Mouse (Mus musculus) Muller cell, postnatal 12 days (primary cell): ENCODE data around the gene Radil.

Experiments
- DNase-seq: peaks from one replicate; pipeline ENCODE4 v3.0.0-alpha.2; 2015; ENCODE audit errors: inconsistent ontology term

Radil gene

DNA sequence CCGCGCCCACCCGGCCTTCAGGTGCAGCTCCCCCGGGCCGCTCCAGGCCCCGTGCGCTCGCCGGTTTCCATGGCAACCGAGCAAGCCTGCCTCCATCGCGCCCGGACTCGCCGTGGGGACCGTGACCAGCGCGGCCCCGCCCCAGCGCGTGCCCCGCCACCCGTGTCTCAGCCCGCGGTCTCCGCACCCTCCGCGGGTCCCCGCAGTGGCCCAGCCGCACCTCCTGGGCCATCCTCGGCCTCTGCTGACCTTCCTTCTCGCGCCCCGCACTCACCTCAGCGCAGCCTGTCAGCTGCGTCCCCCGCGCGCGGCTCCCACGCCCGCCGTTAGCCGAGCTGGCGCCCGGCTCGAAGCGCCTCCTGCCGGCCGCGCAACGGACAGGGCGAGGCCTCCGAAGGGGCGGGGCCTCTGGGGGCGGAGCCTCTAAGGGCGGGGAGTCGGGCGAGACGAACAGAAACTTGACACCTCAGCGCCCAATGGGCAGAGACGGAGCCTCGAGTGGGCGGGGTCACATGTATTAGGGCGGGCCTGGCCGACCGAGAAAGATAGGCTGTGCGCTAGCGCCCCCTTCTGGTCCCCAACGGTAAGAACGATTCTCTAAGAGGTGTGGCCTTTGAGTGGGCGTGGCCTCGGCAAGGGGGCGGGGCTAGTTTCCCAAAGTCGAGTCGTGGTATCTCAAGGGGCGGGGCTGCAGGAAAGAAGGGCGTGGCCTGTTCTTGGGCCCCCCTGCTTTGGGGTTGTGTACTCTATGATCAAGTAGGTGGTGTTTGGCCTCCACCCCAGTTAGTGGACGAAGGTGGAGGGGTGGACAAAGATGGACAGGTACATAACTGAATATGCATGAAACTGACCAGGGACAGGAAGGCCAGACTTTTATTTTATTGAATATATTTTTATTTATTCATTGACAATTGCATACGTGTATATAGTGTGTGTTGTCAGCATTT lies at the start of gene Radil:
Gene Radil, minus strand, starts transcription at position 393 of the 947 bp plus-strand sequence.
- peak; percentile 99 for DNase-seq

DNA sequence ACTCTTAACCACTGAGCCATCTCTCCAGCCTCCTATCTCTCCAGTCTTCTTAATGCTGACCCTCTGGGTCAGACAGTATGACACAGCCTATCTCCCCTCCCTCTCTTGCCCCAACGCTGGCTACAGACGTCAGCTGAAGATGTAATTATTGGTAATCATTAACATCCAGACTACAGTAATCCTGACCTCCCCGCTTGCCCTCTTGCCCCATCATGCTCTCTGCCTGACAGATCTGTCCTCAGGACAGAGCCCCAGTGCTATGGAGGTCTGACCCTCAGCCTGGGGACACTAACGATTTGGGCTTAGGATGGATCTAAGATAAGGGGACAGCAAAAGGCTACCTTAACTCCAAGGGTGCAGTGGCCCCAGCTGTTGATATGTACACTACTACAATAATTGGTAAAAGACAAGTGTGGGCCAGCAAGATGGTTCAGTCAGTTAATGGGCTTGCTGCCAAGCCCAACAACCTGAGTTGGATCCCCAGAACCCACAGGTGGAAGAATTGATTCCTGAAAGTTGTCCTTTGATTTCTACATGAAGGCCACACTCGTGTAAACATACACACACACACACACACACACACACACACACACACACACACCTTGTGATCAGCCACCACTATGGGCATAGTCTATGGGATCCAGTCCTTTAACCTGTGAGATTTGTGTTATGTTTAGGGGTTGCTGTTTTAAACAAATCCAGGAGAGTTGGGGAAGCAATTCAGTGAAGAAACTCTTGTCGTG lies 46.9 kb upstream of the Radil start:
- DNase-seq = no peak

DNA sequence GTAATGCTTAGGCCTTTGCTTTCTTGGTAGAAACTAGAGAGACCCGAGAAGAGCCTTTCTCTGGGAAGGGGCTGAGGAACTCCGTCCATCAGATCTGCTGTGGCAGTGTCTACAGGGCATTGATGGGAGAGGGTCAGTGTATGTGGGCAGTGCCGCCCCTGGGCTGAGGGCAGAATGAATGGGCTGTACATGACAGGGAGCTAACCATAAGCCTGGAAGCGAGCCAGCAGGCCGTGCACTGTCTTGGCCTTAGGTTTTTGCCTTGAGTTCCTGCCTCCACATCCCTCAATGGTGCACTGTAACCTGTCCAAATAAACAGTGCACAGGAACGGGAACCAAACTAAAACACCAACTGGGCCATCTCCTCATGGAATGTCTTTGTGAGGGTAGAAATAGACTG lies 45.8 kb upstream of the Radil start:
- no peak for DNase-seq

DNA sequence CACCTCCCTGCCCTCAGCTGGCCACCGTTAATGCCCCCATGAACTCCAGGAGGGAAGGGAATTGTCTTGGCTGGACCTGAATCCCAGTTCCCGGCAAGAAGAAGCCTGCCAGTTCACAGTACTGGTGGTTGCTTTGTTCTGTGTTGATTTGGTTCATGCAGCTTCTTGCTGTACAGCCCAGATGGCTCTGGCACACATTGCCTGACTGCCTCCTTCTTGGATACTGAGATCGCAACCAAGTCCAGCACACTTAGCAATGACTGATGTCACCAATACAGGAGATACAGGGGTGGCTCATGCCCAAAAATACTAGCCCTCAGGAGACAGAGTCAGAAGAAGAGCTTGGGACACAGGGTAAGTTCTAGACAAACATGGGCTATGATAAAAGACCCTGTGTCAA lies 44.8 kb upstream of the Radil start:
- DNase-seq = peak; percentile 19

DNA sequence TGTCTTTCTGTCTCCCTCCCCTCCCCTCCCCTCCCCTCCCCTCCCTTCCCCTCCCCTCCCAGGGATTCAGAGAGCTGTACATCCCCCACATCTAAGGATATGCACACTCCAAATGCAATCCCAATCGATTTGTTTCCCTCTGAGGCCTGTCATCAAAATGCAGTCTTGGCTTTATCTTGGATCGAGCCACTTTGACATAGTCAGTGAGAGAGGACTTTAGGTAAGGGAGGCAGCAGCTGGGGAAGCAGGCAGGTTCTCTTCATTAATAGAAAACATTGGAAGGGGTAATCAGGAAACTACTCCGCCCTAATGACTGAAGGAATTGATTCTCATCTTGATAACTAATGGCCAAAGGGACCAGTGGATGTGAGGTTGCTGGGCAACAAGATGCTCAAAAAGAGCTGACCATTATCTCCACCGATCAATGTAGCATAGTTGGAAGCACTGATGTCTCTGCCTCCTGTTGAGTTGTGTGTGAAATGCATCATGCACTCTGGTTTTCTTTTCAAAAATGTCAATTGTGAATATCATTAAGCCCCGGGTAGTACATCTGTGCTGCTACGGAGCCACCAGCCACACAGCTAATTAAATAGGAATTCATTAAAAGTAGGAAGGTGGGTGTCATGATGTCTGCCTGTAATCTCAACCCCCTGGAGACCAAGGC lies 40.2 kb upstream of the Radil start:
- no peak for DNase-seq

DNA sequence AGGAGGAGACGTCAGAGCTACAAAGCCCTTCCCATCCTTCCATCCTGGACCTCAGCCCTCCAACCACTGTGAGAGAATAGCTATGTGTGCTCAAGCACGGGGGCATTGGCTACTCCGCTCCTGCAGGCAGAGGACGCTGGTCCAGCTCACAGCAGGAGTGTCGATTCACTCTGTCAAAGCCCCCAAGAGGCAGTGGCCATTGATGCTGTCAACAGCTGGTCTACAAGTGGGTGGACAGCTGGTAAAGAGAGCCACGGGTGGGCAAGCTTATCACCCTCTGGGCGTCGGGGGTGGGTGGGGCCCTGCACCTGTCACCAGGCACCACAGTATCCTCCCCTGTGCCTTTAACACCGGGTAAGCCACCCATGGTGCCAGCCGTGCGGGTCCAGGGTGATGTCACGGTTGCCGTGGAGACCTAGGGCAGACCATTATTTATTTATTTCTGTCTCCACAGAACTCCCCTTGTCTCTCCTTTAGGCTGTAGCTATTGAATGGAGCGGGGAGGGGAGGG lies 32.8 kb upstream of the Radil start:
- DNase-seq = peak; percentile 40

DNA sequence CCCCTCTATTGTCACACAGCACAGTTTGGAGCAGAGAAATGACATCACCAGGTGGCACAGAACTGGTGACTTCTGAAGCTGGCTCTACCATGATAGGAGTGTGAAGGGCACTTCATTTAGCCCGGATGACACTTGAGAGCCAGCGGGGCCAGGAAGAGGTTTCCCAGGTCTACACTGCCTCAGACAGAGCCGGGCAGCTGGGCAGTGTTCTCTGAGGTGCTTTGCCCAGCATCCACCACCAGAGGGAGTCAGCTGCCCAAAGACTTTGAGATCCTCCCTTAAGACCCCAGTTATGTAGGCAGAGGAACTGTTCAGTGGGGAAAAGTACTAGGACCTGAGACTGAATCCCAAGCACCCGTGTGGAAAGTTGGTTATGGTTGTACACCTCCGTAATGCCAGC lies 30.6 kb upstream of the Radil start:
- DNase-seq = peak; percentile 44

DNA sequence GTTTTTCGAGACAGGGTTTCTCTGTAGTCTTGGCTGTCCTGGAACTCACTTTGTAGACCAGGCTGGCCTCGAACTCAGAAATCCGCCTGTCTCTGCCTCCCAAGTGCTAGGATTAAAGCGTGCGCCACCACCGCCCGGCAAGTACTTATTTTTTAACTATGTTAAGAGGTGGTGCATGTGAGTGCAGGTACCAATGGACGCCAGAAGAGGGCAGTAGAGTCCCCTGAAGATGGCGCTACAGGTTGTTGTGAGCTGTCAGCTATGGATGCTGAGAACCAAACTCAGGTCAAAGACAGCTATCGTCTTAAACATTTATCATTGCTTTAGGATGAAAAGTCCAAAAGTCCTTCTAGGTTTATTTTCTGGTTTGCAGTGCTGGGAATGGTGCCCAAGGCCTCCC lies 27.3 kb upstream of the Radil start:
- DNase-seq = no peak

- no peak for DNase-seq
These were observed 25.9 kb upstream of the Radil start for GRCm38 (mm10) chr5:142576832-142577231.

- DNase-seq = no peak
These were observed 23.6 kb upstream of the Radil start for GRCm38 (mm10) chr5:142574323-142575057.

DNA sequence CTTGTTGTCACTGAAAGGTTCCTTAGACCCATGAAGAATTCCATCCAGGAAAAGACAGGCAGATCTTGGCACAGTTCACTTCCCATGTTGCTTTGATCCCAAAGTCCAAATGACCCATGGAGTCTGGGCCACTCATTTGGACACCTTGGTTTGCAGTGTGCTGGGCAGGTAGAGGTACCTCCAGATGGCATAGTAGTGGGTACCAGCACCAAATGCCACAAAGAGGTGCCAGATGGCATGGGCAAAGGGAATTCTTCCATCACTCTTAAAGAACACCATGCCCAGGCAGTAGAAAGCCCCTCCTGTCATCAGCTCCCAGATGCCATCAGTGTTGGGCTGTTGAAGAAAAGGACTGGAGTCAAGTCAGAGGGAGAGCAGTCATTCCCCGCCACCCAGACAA lies 13.7 kb upstream of the Radil start:
- DNase-seq = no peak

DNA sequence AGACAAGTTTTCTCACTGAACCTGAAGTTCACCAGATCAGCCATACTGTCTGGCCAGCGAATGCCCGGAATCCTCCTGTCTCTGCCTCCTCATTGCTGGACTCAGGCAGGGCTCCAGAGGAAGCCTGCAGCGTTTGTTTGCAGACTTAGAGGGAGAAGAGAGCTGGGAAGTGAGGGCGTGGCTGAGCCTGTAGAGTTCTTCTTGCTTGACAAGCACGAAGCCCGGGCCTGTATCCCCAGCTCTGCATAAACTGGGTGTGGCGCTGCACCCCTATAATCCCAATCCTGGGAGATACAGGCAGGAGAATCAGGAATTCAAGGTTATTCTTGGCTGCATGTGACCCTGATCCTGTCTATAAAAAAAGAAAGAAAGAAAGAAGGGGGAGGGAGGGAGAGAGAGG lies 9.4 kb upstream of the Radil start:
- no peak for DNase-seq

GRCm38 (mm10) chr5:142557397-142558067 lies 6.6 kb upstream of the Radil start:
- DNase-seq = peak; percentile 78

DNA sequence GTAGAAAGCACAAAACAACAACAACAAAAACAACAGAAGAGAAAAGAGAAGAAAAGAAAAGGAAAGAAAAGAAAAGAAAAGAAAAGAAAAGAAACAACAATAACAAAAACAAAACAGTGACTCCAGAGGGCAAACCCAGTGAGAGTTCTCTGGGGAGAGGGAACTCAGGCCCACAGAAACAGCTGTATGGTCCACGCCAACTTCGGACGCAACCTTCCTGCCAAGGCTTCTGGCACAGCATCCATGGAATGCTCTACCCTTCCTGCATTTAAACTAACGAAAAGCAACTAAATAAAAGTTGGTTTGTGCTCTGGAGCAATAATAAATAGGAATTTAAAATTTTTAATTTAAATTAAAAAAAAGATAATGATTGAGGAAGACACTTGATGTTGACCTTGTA lies 5.8 kb upstream of the Radil start:
- DNase-seq = no peak

GRCm38 (mm10) chr5:142555866-142556265 lies 5.0 kb upstream of the Radil start:
- no peak for DNase-seq

DNA sequence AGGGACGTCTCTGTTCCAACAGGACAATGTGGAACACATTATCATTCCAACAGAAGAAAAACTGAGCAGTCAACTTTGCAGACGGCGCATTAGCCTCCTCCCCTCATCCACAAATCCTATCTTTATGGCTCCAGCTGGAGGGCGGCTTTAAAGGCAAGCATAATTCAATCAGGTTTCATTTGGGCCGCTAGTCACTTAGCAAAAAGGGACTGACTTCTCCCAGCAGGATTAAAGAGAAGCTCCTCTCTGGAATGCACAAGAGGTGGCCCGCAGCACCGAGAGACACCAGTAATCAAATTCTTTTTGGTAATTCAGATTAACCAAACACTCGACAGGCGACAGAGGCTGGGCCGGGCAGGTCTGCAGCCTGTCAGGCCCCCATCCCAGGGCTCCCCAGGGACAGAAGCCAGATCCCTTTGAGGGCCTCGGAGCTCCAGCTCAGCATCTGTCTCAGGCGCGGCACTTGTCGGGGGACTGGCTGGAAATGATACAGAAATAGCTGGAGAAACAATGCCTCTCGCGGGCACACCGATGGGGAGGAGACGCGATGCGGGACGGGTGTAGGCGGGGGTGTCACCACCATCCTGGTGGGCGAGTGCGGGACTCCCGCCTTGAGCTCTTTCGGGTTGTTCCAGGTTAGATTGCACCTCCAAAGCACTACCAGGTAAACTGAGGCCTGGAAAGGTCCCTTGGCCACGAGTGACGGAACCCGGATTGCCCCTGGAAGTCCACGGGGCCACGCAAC lies 765 bp downstream of the Radil start:
- peak; percentile 50 for DNase-seq

DNA sequence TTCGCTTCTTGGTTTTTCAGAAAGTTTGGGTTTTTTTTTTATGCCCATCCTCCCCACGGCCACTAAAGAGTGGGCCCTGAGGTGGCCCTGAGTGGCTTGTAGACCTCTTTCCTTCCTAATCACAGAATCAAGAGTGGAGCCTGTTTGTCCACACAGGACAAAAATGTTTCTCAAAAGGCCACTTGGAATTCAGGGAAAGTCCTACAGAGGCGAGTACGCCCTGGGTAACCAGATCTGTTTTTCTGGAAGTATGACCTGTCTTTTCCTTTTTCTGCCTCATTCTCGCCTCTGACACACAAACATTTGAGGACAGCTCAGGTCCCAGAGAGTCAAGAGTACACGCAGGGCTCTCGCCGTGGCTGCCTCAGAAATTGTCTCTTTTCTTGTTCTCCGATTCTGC lies 1.5 kb downstream of the Radil start:
- DNase-seq = no peak

DNA sequence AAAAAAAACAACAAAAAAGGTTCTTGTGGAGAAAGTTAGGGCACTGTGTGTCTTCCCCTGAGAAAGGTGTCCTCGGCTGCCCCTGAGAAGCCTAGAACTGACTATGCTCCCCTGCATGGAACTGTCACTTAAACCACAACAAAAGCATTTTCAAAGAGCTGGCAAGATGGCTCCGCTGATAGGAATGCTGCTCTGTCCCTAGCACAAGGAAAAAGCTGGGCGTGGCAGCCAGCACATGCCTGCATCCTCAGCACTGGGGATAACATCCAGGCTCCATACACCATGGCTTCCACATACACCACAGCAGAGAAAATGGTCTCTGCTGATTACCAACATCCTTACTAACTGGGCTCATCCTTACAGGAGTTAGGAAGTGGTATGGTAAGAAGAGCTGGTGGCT lies 3.8 kb downstream of the Radil start:
- DNase-seq = no peak

- peak; percentile 27 for DNase-seq
These were observed 4.6 kb downstream of the Radil start for GRCm38 (mm10) chr5:142546344-142546743.
